Mouse (Mus musculus): ENCODE data around the gene Foxp3. TPM values are rescaled to one million over a fixed set of nuclear protein-coding genes. Genes with fewer than 3 reads are reported as not detected.

Gene Foxp3
- not detected for polyA plus RNA-seq (2014; fragmentation: Illumina TruSeq; extraction: RNeasy Lipid Tissue Mini Kit (QIAGEN cat#74804); ENCODE audit: low read depth, low replicate concordance)

DNA sequence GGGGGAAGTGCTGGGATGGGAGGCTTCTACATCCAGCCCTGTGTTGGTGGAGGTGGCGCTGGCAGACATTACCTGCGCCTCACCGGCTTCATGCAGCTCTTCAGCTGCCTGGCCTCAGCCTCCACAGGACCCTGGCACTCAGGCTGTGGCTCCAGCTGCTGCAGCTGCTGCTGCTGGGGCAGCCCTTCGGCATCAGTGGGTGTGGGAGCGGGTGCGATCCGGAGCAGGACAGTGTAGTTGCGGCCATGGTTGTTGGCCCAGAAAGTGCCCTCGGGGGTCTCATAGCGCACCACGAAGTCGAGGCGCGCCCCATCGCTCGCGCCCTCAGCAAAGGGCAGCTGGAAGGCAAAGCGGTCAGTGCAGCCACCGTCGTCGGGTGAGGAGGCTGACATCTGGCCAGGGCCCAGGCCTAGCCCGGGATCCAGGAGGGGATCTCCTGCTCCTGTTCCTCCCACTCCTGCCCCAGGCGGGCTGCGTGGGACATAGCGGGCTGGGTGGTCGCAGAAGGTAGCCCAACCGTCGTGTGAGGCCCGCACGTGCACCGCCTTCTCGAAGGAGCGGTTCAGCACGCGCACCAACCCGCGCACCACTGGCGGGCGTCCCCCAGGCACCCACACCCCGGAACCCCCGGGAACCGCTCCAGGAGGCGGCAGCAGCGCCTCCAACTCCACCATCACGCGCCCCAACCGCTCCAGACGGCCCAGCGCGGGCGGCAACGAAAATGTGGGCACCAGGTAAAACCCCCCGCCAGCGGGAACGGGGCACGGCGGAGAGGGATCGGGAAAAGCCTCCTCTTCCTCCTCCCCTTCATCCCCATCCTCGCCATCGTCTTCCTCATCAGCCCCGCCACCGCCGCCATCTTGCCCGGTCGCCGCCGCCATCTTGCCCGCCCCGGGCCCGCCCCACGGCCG is at the start of gene Foxp3:
Foxp3 (plus strand) TSS at position 469 of the 911 bp plus-strand sequence.

DNA sequence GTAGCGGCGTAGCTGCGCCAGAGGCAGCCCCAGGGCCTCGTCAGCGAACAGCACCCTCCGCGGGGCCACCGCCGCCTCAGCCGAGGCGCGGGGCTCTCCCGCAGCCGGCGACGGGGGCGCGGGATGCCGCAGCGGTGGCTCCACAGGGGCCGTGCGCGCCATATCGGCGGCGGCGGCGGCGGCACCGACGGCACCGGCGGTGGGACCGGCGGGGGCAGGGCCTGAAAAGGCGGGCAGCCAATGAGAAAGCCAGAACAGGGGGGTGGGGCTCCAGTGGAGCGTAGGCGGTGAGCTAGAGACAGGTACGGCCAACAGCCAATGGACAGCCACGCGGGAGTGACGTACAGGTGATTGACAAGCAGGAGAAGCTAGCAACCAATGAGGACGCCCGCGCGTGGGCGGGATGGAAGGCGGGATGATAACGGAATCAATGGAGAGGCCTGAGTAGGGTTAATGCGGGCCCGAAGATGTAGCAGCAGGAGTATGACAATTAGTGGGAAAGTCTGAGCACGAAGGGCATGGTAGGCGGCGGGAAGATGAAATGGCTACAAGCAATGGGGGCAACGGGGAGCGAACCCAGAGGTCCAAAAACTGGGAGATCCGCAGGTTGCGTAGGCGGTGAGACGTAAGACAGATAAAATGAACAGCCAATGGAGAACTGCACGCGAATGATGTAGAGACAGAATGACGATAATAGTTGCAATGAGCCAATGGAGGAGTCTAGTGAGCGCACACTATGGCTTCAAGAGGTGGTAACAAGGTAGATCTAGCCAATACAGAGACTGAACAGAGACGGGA is 842 bp downstream of the Foxp3 start, which contains the start of gene Ppp1r3f:
Ppp1r3f (minus strand) TSS at position 197 of the 798 bp plus-strand sequence.

DNA sequence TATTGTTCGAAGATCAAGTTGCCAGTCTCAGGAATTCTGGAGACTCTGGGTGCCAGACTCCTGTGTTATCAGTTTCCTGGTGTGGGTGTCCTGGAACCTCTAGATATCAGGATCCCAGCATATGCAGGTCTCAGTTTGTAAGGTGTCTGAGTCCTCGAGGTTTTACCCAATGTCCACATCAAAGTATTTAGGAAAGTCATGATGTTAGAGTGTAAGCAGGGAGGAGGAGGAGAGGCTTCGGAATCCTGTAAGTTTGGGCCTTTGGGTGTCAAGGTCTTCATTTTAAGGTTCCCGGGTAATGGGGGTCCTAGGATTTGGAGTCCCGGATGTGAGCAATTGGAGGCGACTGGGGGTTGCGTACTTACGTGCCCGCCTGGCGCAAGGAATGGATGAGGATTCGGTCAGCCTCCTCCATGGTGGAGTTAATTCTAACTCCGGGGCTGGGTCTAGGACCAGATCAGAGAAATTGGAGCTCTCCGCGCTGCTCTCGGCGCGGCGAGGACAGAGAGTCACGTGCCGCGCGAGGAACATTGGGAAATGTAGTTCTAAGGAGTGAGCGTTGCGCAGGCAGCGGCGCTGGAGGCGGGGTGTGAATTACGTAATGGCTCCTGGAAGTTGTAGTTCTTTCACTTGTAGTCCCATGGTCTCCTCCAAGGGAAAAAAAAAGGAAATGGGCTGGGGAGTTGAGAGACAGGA is 31.6 kb downstream of the Foxp3 start, which contains the start of gene Ccdc22:
Ccdc22 (minus strand) TSS at position 639 of the 696 bp plus-strand sequence.

DNA sequence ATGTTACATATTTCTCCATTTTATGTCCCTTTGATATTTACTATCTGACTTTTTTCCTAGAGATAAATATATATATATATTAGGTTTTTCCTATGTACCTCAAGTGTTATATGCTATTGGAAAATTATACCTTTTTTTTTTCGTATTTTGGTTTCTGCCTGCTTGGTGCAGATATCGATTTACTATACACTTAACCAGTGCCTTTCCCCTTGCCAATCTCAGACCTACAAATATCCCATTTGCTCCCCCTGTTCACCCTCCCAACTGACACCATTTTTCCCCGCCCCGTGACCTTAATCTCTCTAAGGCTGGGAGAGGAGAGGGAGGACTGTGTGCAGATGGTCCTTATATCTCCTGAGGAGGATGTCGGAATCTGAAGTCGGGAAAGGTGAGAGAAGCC is 33.3 kb downstream of the Foxp3 start, which contains the start of gene Cacna1f:
Cacna1f (plus strand) TSS at position 301 of the 400 bp plus-strand sequence.

DNA sequence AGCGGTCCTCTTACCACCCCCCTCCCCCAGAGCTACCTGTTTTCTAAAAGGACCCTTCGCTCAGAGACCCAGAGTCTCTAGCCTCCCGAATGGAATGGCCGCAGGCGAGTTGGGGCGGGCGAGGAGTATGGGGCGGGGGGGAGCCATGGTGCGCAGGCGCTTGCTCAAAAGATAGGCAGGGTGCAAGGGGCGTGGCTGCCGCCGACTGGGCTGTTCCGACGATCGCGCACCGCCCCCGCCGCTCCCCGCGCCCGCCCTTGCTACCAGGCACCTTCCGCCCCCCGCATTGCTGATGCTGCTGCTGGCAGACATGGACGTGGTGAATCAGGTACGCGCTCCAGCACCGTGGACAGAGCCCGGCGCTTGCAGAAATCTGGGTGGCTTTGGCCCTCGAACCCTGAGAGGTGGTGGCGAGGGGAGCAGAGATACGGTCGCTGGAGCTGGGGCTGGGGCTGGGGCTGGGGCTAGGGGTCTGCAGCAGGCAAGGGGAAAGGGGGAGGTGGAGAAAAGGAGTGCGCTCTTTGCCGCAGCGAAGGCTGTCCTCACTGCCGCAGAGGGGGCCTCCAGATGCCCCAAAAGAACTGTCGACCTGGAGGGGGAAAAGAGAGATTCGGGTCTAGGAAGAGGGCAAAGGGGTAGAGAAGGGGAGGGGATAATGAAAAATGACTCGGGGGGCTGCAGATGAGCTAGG is 65.1 kb downstream of the Foxp3 start, which contains the start of gene Syp:
Syp (plus strand) TSS at position 71 of the 691 bp plus-strand sequence.

Other genes with a start within 250 kb of the Foxp3 start
- 2.0 TPM for gene Usp27x, start 197.8 kb upstream of the Foxp3 start, polyA plus RNA-seq (2014; fragmentation: Illumina TruSeq; extraction: RNeasy Lipid Tissue Mini Kit (QIAGEN cat#74804); ENCODE audit: low read depth, low replicate concordance)
- gene Ppp1r3f, start 639 bp downstream of the Foxp3 start, polyA plus RNA-seq (2014; fragmentation: Illumina TruSeq; extraction: RNeasy Lipid Tissue Mini Kit (QIAGEN cat#74804); ENCODE audit: low read depth, low replicate concordance): 0.12 TPM
- gene Ccdc22, start 31.9 kb downstream of the Foxp3 start, polyA plus RNA-seq (2014; fragmentation: Illumina TruSeq; extraction: RNeasy Lipid Tissue Mini Kit (QIAGEN cat#74804); ENCODE audit: low read depth, low replicate concordance): 3.6 TPM
- not detected for gene Cacna1f, start 33.4 kb downstream of the Foxp3 start, polyA plus RNA-seq (2014; fragmentation: Illumina TruSeq; extraction: RNeasy Lipid Tissue Mini Kit (QIAGEN cat#74804); ENCODE audit: low read depth, low replicate concordance)
- 2.7 TPM for gene Syp, start 64.8 kb downstream of the Foxp3 start, polyA plus RNA-seq (2014; fragmentation: Illumina TruSeq; extraction: RNeasy Lipid Tissue Mini Kit (QIAGEN cat#74804); ENCODE audit: low read depth, low replicate concordance)
- gene Prickle3, start 83.6 kb downstream of the Foxp3 start, polyA plus RNA-seq (2014; fragmentation: Illumina TruSeq; extraction: RNeasy Lipid Tissue Mini Kit (QIAGEN cat#74804); ENCODE audit: low read depth, low replicate concordance): 2.5 TPM
- 24.5 TPM for gene Plp2, start 97.7 kb downstream of the Foxp3 start, polyA plus RNA-seq (2014; fragmentation: Illumina TruSeq; extraction: RNeasy Lipid Tissue Mini Kit (QIAGEN cat#74804); ENCODE audit: low read depth, low replicate concordance)
- gene Magix, start 107.6 kb downstream of the Foxp3 start, polyA plus RNA-seq (2014; fragmentation: Illumina TruSeq; extraction: RNeasy Lipid Tissue Mini Kit (QIAGEN cat#74804); ENCODE audit: low read depth, low replicate concordance): 4.0 TPM
- 39.1 TPM for gene Gpkow, start 123.5 kb downstream of the Foxp3 start, polyA plus RNA-seq (2014; fragmentation: Illumina TruSeq; extraction: RNeasy Lipid Tissue Mini Kit (QIAGEN cat#74804); ENCODE audit: low read depth, low replicate concordance)
- 9.5 TPM for gene Wdr45, start 140.7 kb downstream of the Foxp3 start, polyA plus RNA-seq (2014; fragmentation: Illumina TruSeq; extraction: RNeasy Lipid Tissue Mini Kit (QIAGEN cat#74804); ENCODE audit: low read depth, low replicate concordance)
- not detected for gene Gm45208, start 148.6 kb downstream of the Foxp3 start, polyA plus RNA-seq (2014; fragmentation: Illumina TruSeq; extraction: RNeasy Lipid Tissue Mini Kit (QIAGEN cat#74804); ENCODE audit: low read depth, low replicate concordance)
- gene Praf2, start 154.8 kb downstream of the Foxp3 start, polyA plus RNA-seq (2014; fragmentation: Illumina TruSeq; extraction: RNeasy Lipid Tissue Mini Kit (QIAGEN cat#74804); ENCODE audit: low read depth, low replicate concordance): 13.1 TPM
- 2.9 TPM for gene Ccdc120, start 177.3 kb downstream of the Foxp3 start, polyA plus RNA-seq (2014; fragmentation: Illumina TruSeq; extraction: RNeasy Lipid Tissue Mini Kit (QIAGEN cat#74804); ENCODE audit: low read depth, low replicate concordance)
- 4.9 TPM for gene Tfe3, start 188.9 kb downstream of the Foxp3 start, polyA plus RNA-seq (2014; fragmentation: Illumina TruSeq; extraction: RNeasy Lipid Tissue Mini Kit (QIAGEN cat#74804); ENCODE audit: low read depth, low replicate concordance)
- 15.7 TPM for gene Gripap1, start 216.1 kb downstream of the Foxp3 start, polyA plus RNA-seq (2014; fragmentation: Illumina TruSeq; extraction: RNeasy Lipid Tissue Mini Kit (QIAGEN cat#74804); ENCODE audit: low read depth, low replicate concordance)
- gene Kcnd1, start 248.6 kb downstream of the Foxp3 start, polyA plus RNA-seq (2014; fragmentation: Illumina TruSeq; extraction: RNeasy Lipid Tissue Mini Kit (QIAGEN cat#74804); ENCODE audit: low read depth, low replicate concordance): not detected